Mouse (Mus musculus) thymus, adult 2 months (tissue): ENCODE results near the gene Eef1a2. TPM values are rescaled to one million over a fixed set of nuclear protein-coding genes. Genes with fewer than 3 reads are reported as not detected.
A peak's percentile ranks its signal among the peaks of the same experiment; 100 is the strongest.

ENCODE experiments used
- DNase-seq: peaks from one replicate; pipeline ENCODE4 v3.0.0; 2021
- H3K27ac ChIP-seq: fragments of 200-500 bp; 2 replicates; pipeline ENCODE4 v1.5.1; 2012; ENCODE audit warnings: low read length, control low read depth; ENCODE audit not compliant: control insufficient read depth, insufficient read depth
- H3K27me3 ChIP-seq: fragments of 200-500 bp; 2 replicates; pipeline ENCODE4 v1.6.1; 2012; ENCODE audit warnings: mild to moderate bottlenecking, low read length, moderate library complexity, mixed read lengths; ENCODE audit not compliant: control insufficient read depth, insufficient read depth
- H3K36me3 ChIP-seq: fragments of 200-500 bp; 2 replicates; pipeline ENCODE4 v1.6.1; 2012; ENCODE audit warnings: mild to moderate bottlenecking, low read length, moderate library complexity; ENCODE audit not compliant: control insufficient read depth, insufficient read depth
- H3K4me1 ChIP-seq: fragments of 200-500 bp; replicated peaks from 2 replicates; pipeline ENCODE4 v1.6.1; 2012; ENCODE audit warnings: low read length; ENCODE audit not compliant: control insufficient read depth, insufficient read depth
- H3K4me3 ChIP-seq: fragments of 200-500 bp; 2 replicates; pipeline ENCODE4 v1.5.1; 2012; ENCODE audit warnings: mild to moderate bottlenecking, low read length, control low read depth, moderate library complexity; ENCODE audit not compliant: control insufficient read depth, insufficient read depth
- CTCF ChIP-seq: fragments of 200-500 bp; IDR thresholded peaks from 2 replicates; pipeline ENCODE4 v1.5.1; 2012; ENCODE audit warnings: mild to moderate bottlenecking, control low read depth, low read length, moderate library complexity, borderline replicate concordance; ENCODE audit not compliant: control insufficient read depth, poor library complexity, insufficient read depth; ENCODE audit errors: extremely low read depth
- POLR2A ChIP-seq: fragments of 200-500 bp; IDR thresholded peaks from 2 replicates; pipeline ENCODE4 v1.6.1; 2012; ENCODE audit warnings: mild to moderate bottlenecking, low read length, control low read depth, moderate library complexity; ENCODE audit not compliant: control insufficient read depth, poor library complexity, insufficient read depth; ENCODE audit errors: extremely low read depth
- WGBS: fragments of 180-500 bp; shearing (Covaris S2); methylation state at CpG from one replicate; pipeline ENCODE4 v1.1.7; 2018; 5-methylcytosine and 5-hydroxymethylcytosine counted together
- polyA plus RNA-seq: library from polyadenylated mRNA; depleted of rRNA; stranded (reverse); fragments of >200 nt; gene quantifications from 2 replicates; pipeline ENCODE4 v1.2.3, GENCODE M21; 2012

Gene Eef1a2
- polyA plus RNA-seq, 1 experiment: 42.5 TPM

- DNase-seq: no peak
- TF ChIP-seq POLR2A: no peak
- TF ChIP-seq CTCF: no peak
- 65% methylated on average over 4 of the region's 4 CpGs for WGBS
- no peak overlapping the region for H3K27ac ChIP-seq
- peaks cover 14% of the 10 kb centered on the region; the same call in 1 of the 2 replicates for H3K27me3 ChIP-seq
- no peaks in the 10 kb centered on the region for H3K36me3 ChIP-seq
- H3K4me3 ChIP-seq: no peak overlapping the region
- no peaks in the 10 kb centered on the region for H3K4me1 ChIP-seq
Measured at GRCm38 (mm10) chr2:181155801-181156200, 1.0 kb downstream of the Eef1a2 start.

GRCm38 (mm10) chr2:181154831-181155415, 1.9 kb downstream of the Eef1a2 start:
- 80% methylated on average over 8 of the region's 8 CpGs for WGBS
- TF ChIP-seq POLR2A: no peak
- no peak for TF ChIP-seq CTCF
- Histone ChIP-seq H3K4me1 (no peaks in the 10 kb centered on the region), H3K36me3 (no peaks in the 10 kb centered on the region), H3K27me3 (peaks cover 14% of the 10 kb centered on the region; the same call in 1 of the 2 replicates), H3K27ac (no peak overlapping the region), H3K4me3 (no peak overlapping the region)
- DNase-seq: no peak

GRCm38 (mm10) chr2:181154361-181154760, 2.5 kb downstream of the Eef1a2 start:
- no peak for DNase-seq
- TF ChIP-seq CTCF: no peak
- no peak for TF ChIP-seq POLR2A
- Histone ChIP-seq H3K36me3 (no peaks in the 10 kb centered on the region), H3K27me3 (peaks cover 14% of the 10 kb centered on the region; the same call in 1 of the 2 replicates), H3K4me3 (no peak overlapping the region), H3K27ac (no peak overlapping the region), H3K4me1 (no peaks in the 10 kb centered on the region)
- 88% methylated on average over 3 of the region's 3 CpGs for WGBS

GRCm38 (mm10) chr2:181153837-181154236, 3.0 kb downstream of the Eef1a2 start:
- H3K4me1 ChIP-seq: no peaks in the 10 kb centered on the region
- H3K27ac ChIP-seq: no peak overlapping the region
- H3K36me3 ChIP-seq: no peaks in the 10 kb centered on the region
- TF ChIP-seq CTCF (0 out of 2 replicates have a peak, but pooled peaks have one; percentile 27), POLR2A (no peak)
- peak; percentile 24 for DNase-seq
- peaks cover 14% of the 10 kb centered on the region; the same call in 1 of the 2 replicates for H3K27me3 ChIP-seq
- 8% methylated on average over 1 of the region's 1 CpGs for WGBS
- no peak overlapping the region for H3K4me3 ChIP-seq

- no peak for DNase-seq
- WGBS: 83% methylated on average over 1 of the region's 1 CpGs
- H3K27me3 ChIP-seq: peaks cover 17% of the 10 kb centered on the region; the same call in 1 of the 2 replicates
- no peak overlapping the region for H3K27ac ChIP-seq
- TF ChIP-seq POLR2A: no peak
- TF ChIP-seq CTCF: no peak
- H3K36me3 ChIP-seq: no peaks in the 10 kb centered on the region
- H3K4me3 ChIP-seq: no peak overlapping the region
- H3K4me1 ChIP-seq: peaks cover 6% of the 10 kb centered on the region
Measured at GRCm38 (mm10) chr2:181153131-181153530, 3.7 kb downstream of the Eef1a2 start.

GRCm38 (mm10) chr2:181152701-181153100, 4.1 kb downstream of the Eef1a2 start:
- peaks cover 17% of the 10 kb centered on the region; the same call in 1 of the 2 replicates for H3K27me3 ChIP-seq
- H3K4me3 ChIP-seq: no peak overlapping the region

GRCm38 (mm10) chr2:181150281-181150680, 6.5 kb downstream of the Eef1a2 start:
- peaks cover 7% of the 10 kb centered on the region for H3K4me1 ChIP-seq
- H3K27ac ChIP-seq: no peak overlapping the region
- no peak for TF ChIP-seq POLR2A
- no peak for TF ChIP-seq CTCF
- no peak for DNase-seq
- H3K27me3 ChIP-seq: peaks cover 3% of the 10 kb centered on the region; the same call in 1 of the 2 replicates
- H3K4me3 ChIP-seq: no peak overlapping the region
- WGBS: 73% methylated on average over 6 of the region's 6 CpGs
- no peaks in the 10 kb centered on the region for H3K36me3 ChIP-seq

More at GRCm38 (mm10) chr2:181152701-181153100, 4.1 kb downstream of the Eef1a2 start:
- Histone ChIP-seq H3K36me3 (no peaks in the 10 kb centered on the region), H3K4me1 (peaks cover 7% of the 10 kb centered on the region), H3K27ac (no peak overlapping the region)
- TF ChIP-seq POLR2A (no peak), CTCF (no peak)
- WGBS: 95% methylated on average over 17 of the region's 17 CpGs
- no peak for DNase-seq
